Mouse (Mus musculus) forebrain, embryonic 15.5 days (tissue): ENCODE data around the gene Lrpprc. TPM values are rescaled to one million over a fixed set of nuclear protein-coding genes. Genes with fewer than 3 reads are reported as not detected.

Experiments
- ATAC-seq: fragments of 200-750 bp; cut with Nextera tagmentation; replicated peaks from 2 replicates; pipeline ENCODE4 v1.8.0; 2017; ENCODE audit warnings: mild to moderate bottlenecking, moderate TSS enrichment, moderate library complexity
- H3K27ac ChIP-seq: fragments of 300-500 bp; sonication (generic); replicated peaks from 2 replicates; pipeline ENCODE4 v1.5.1; 2015; ENCODE audit warnings: mild to moderate bottlenecking, inconsistent platforms
- H3K27me3 ChIP-seq: fragments of 300-500 bp; sonication (generic); 2 replicates; pipeline ENCODE4 v1.6.1; 2015; ENCODE audit warnings: inconsistent platforms
- H3K36me3 ChIP-seq: fragments of 300-500 bp; sonication (generic); 2 replicates; pipeline ENCODE4 v1.6.1; 2015; ENCODE audit warnings: mild to moderate bottlenecking, inconsistent platforms
- H3K4me1 ChIP-seq: fragments of 300-500 bp; sonication (generic); 2 replicates; pipeline ENCODE4 v1.6.1; 2015; ENCODE audit warnings: inconsistent platforms
- H3K4me2 ChIP-seq: fragments of 300-500 bp; sonication (generic); replicated peaks from 2 replicates; pipeline ENCODE4 v1.6.1; 2015; ENCODE audit warnings: mild to moderate bottlenecking, inconsistent platforms
- H3K4me3 ChIP-seq: fragments of 300-500 bp; sonication (generic); 2 replicates; pipeline ENCODE4 v1.5.1; 2015; ENCODE audit warnings: mild to moderate bottlenecking, inconsistent platforms
- H3K9ac ChIP-seq: fragments of 300-500 bp; sonication (generic); replicated peaks from 2 replicates; pipeline ENCODE4 v1.6.1; 2015; ENCODE audit warnings: mild to moderate bottlenecking, inconsistent platforms
- H3K9me3 ChIP-seq: fragments of 300-500 bp; sonication (generic); 2 replicates; pipeline ENCODE4 v1.6.1; 2016; ENCODE audit warnings: inconsistent platforms
- WGBS: fragments of 180-500 bp; shearing (Covaris S2); methylation state at CpG from one replicate; pipeline ENCODE4 v1.1.7; 2015; ENCODE audit warnings: mixed read lengths; 5-methylcytosine and 5-hydroxymethylcytosine counted together
- polyA plus RNA-seq: library from polyadenylated mRNA; unstranded; fragments of >200 nt; fragmentation: Nextera tagmentation; extraction: Ambion mirVana; gene quantifications from 2 replicates; pipeline ENCODE4 v1.2.1, GENCODE M21; 2015

Gene Lrpprc
- polyA plus RNA-seq, 1 experiment from 2014 or later: 44.4 TPM

DNA sequence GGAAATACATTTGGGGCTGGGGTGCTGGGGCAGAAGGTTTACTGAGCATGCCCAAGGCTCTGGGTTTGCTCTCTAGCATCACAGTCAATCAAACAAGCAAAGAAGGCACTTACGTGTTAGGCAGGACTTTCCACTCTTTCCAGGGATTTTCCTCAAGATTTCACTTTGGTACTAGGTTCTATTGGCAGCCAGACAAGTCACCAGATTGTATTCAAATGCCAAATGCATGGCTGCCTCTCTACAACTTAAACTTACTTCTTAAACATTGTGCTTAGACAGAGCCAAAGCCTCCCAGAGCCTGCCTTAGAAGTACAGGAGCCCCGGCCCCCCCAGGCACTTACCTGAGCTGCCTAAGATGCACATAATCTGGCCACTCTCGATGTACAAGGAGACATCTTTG is 108.9 kb downstream of the Lrpprc start:
- H3K4me3 ChIP-seq: no peak overlapping the region

DNA sequence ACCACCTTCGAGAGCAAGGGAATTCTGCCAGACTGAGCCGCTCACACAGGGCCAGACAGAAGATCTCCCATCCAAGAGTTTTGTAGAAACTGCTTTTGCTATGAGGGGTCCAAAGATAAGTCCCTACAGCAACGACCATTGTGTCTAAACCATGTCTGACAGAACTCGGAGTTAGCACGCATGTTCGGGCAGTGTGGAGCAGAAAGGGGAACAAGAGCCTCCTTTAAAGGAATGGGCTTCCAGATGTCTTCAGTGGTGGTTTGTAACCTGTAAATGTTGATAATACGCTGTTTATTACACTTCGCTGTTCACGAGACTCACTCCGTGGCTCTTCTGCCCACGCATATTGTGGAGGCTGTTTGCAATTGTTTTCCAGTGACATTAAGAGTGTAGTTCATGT is 113.0 kb downstream of the Lrpprc start:
- no peak overlapping the region for H3K4me3 ChIP-seq
- H3K4me2 ChIP-seq: no peak overlapping the region
- 92% methylated on average over 11 of the region's 11 CpGs for WGBS
- peaks cover 10% of the 10 kb centered on the region for H3K4me1 ChIP-seq
- no peaks in the 10 kb centered on the region for H3K36me3 ChIP-seq
- H3K9ac ChIP-seq: no peak overlapping the region
- no peak overlapping the region for H3K27ac ChIP-seq
- H3K27me3 ChIP-seq: peaks cover 17% of the 10 kb centered on the region
- no peak for ATAC-seq
- no peaks in the 10 kb centered on the region for H3K9me3 ChIP-seq

More for the DNA sequence above, 108.9 kb downstream of the Lrpprc start:
- no peak for ATAC-seq
- Histone ChIP-seq H3K36me3 (no peaks in the 10 kb centered on the region), H3K27ac (no peak overlapping the region), H3K4me2 (no peak overlapping the region), H3K4me1 (no peaks in the 10 kb centered on the region), H3K9me3 (no peaks in the 10 kb centered on the region), H3K9ac (no peak overlapping the region), H3K27me3 (no peaks in the 10 kb centered on the region)
- 66% methylated on average over 3 of the region's 3 CpGs for WGBS

DNA sequence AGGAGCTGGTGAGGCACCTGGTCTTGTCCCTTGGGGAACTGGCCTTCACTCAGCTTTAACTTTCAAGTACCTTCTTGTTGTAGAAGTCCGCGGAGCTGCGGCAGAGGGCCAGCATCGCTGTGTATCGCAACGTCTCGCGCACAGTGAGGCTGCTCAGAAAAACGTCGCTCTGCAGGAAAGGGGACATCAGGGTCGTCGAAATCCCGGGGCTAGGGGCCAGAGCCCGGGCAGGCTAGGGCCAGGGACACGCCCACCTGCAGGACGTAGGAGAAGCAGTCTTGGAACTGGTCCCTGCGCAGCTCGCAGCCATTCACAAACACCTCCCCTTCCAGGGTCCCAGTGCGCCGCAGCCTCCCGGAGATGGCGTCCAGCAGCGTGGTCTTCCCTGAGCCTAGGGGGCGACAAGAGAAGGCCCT is 114.6 kb downstream of the Lrpprc start, which contains the start of gene Abcg8:
Gene Abcg8 (plus strand): TSS at position 352 of the 416 bp plus-strand sequence.
- no peaks in the 10 kb centered on the region for H3K9me3 ChIP-seq
- H3K36me3 ChIP-seq: no peaks in the 10 kb centered on the region
- H3K9ac ChIP-seq: 0 out of 2 replicates have a peak within 1 kb of the TSS, but pooled peaks have one; percentile 11
- H3K4me1 ChIP-seq: peaks cover 10% of the 10 kb centered on the region
- peak; percentile 63; the same call in 1 of the 2 replicates for ATAC-seq
- H3K4me3 ChIP-seq: peak within 1 kb of the TSS; percentile 35
- H3K27me3 ChIP-seq: peaks cover 17% of the 10 kb centered on the region
- H3K27ac ChIP-seq: no peak within 1 kb of the TSS
- peak within 1 kb of the TSS; percentile 52 for H3K4me2 ChIP-seq
- WGBS: 4% methylated on average over 24 of the region's 24 CpGs

GRCm38 (mm10) chr17:84675204-84675603 is 115.4 kb downstream of the Lrpprc start:
- H3K4me2 ChIP-seq: no peak overlapping the region

DNA sequence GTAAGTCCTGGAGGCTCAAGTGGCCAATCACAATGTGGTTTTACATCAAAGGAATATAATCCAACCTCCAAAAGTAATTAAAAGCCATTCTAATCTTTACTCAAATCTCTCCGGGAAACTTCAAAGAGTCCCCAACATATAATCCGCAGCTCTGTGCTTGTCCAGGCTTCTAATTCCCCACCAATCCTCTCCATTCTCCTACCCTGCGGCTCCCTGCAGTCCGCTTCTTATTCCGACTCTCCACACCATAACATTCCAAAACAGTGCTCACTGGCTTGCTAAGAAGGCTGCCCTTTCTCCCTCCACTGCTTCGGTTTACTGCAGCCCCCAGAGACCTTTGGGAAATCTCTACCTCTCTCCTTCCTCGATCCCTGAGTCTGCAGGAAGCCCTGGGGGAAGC is 116.5 kb downstream of the Lrpprc start:
- H3K4me1 ChIP-seq: peaks cover 10% of the 10 kb centered on the region
- no peak overlapping the region for H3K9ac ChIP-seq
- no peak overlapping the region for H3K27ac ChIP-seq
- H3K27me3 ChIP-seq: peaks cover 17% of the 10 kb centered on the region
- H3K36me3 ChIP-seq: no peaks in the 10 kb centered on the region
- H3K4me3 ChIP-seq: no peak overlapping the region
- WGBS: 4% methylated on average over 7 of the region's 7 CpGs
- H3K4me2 ChIP-seq: no peak overlapping the region
- no peaks in the 10 kb centered on the region for H3K9me3 ChIP-seq
- no peak for ATAC-seq

More at GRCm38 (mm10) chr17:84675204-84675603, 115.4 kb downstream of the Lrpprc start:
- Histone ChIP-seq H3K27ac (no peak overlapping the region), H3K27me3 (peaks cover 17% of the 10 kb centered on the region), H3K36me3 (no peaks in the 10 kb centered on the region), H3K4me1 (peaks cover 10% of the 10 kb centered on the region), H3K9ac (no peak overlapping the region), H3K4me3 (no peak overlapping the region), H3K9me3 (no peaks in the 10 kb centered on the region)
- no peak for ATAC-seq
- WGBS: 60% methylated on average over 4 of the region's 4 CpGs

GRCm38 (mm10) chr17:84672376-84673369 is 117.9 kb downstream of the Lrpprc start:
- H3K27ac ChIP-seq: no peak overlapping the region
- WGBS: 75% methylated on average over 16 of the region's 16 CpGs
- ATAC-seq: no peak
- no peak overlapping the region for H3K9ac ChIP-seq
- H3K36me3 ChIP-seq: no peaks in the 10 kb centered on the region
- H3K27me3 ChIP-seq: peaks cover 17% of the 10 kb centered on the region
- H3K4me2 ChIP-seq: no peak overlapping the region
- H3K4me3 ChIP-seq: no peak overlapping the region
- no peaks in the 10 kb centered on the region for H3K9me3 ChIP-seq
- H3K4me1 ChIP-seq: peaks cover 10% of the 10 kb centered on the region

DNA sequence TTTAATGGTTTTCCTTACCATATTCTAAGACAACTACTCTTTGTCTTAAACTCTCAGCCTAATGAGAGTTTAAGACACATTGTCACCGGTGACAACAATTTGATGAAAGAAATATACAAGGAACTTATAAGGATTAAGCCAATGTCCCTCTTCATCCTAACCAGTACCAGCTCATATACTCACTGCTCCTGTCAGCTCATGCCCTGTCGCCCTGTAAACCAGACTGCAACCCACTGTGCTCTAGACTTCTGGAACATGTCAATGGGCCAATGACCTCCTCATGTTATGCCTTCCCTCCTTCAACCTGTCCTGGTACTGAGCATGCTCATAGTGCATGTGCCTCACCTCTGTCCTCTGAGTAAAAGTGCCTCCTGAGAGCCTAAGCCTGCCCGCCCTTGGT is 122.7 kb downstream of the Lrpprc start:
- no peaks in the 10 kb centered on the region for H3K27me3 ChIP-seq
- no peak overlapping the region for H3K27ac ChIP-seq
- H3K4me2 ChIP-seq: no peak overlapping the region
- 90% methylated on average over 3 of the region's 3 CpGs for WGBS
- no peaks in the 10 kb centered on the region for H3K4me1 ChIP-seq
- ATAC-seq: no peak
- H3K36me3 ChIP-seq: no peaks in the 10 kb centered on the region
- no peak overlapping the region for H3K4me3 ChIP-seq
- no peak overlapping the region for H3K9ac ChIP-seq
- H3K9me3 ChIP-seq: no peaks in the 10 kb centered on the region

- WGBS: 67% methylated on average over 9 of the region's 9 CpGs
These were observed 124.9 kb downstream of the Lrpprc start for GRCm38 (mm10) chr17:84665691-84666090.

GRCm38 (mm10) chr17:84665053-84665452 is 125.5 kb downstream of the Lrpprc start:
- H3K27ac ChIP-seq: no peak overlapping the region
- ATAC-seq: no peak
- H3K36me3 ChIP-seq: no peaks in the 10 kb centered on the region
- 68% methylated on average over 10 of the region's 10 CpGs for WGBS
- H3K4me2 ChIP-seq: no peak overlapping the region
- H3K9ac ChIP-seq: no peak overlapping the region
- H3K4me3 ChIP-seq: no peak overlapping the region
- H3K27me3 ChIP-seq: no peaks in the 10 kb centered on the region
- H3K4me1 ChIP-seq: no peaks in the 10 kb centered on the region
- no peaks in the 10 kb centered on the region for H3K9me3 ChIP-seq

More at GRCm38 (mm10) chr17:84665691-84666090, 124.9 kb downstream of the Lrpprc start:
- no peak for ATAC-seq
- Histone ChIP-seq H3K9me3 (no peaks in the 10 kb centered on the region), H3K4me2 (no peak overlapping the region), H3K27me3 (no peaks in the 10 kb centered on the region), H3K9ac (no peak overlapping the region), H3K4me1 (no peaks in the 10 kb centered on the region), H3K4me3 (no peak overlapping the region), H3K36me3 (no peaks in the 10 kb centered on the region), H3K27ac (no peak overlapping the region)

DNA sequence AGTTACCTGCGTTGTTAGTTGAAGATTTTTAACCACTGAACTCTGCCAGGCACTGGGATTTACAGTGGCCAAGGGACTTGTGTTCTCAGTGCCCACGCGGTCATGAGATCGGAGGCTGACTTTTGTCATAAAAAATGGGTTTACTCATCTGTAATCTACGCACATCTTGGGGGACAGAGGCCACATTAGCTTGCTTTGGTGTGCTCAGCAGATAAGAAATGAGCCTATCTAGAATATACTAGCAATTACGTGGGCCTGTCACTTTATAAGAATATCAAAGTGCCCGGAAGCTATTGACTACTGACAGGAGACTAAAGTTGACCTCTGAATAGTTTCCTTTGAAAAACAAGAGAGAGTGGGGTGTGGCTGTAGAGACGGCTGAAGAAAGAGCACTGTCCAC is 131.6 kb downstream of the Lrpprc start:
- H3K4me3 ChIP-seq: no peak overlapping the region
- H3K27me3 ChIP-seq: no peaks in the 10 kb centered on the region
- H3K27ac ChIP-seq: no peak overlapping the region
- H3K4me2 ChIP-seq: no peak overlapping the region
- H3K36me3 ChIP-seq: no peaks in the 10 kb centered on the region
- ATAC-seq: no peak
- H3K9me3 ChIP-seq: no peaks in the 10 kb centered on the region
- no peak overlapping the region for H3K9ac ChIP-seq
- WGBS: 79% methylated on average over 8 of the region's 8 CpGs
- peaks cover 3% of the 10 kb centered on the region; the same call in 1 of the 2 replicates for H3K4me1 ChIP-seq

DNA sequence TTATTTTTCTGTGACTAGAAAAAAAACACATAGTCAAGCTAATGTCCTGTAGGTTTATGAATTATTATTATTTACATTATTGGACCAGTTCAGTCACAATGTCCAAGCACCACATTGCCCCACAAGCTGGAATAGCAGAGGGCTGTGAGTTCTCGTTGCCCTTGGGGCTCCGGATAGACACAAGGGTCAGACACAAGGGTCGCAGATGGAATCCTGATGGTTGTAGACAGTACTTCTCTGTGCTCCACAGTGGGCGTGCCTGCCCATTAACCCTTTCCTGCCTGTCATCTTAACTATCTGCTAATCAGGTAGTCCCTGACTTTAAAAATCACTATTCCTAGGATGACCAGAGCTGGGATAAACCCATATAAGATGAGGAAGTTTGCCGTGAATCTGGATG is 132.4 kb downstream of the Lrpprc start:
- Histone ChIP-seq H3K27ac (no peak overlapping the region), H3K36me3 (no peaks in the 10 kb centered on the region), H3K4me1 (peaks cover 3% of the 10 kb centered on the region; the same call in 1 of the 2 replicates), H3K4me3 (no peak overlapping the region), H3K4me2 (no peak overlapping the region), H3K9ac (no peak overlapping the region), H3K27me3 (no peaks in the 10 kb centered on the region), H3K9me3 (no peaks in the 10 kb centered on the region)
- WGBS: 56% methylated on average over 5 of the region's 5 CpGs
- no peak for ATAC-seq

- no peaks in the 10 kb centered on the region for H3K9me3 ChIP-seq
- WGBS: 84% methylated on average over 7 of the region's 7 CpGs
- no peak for ATAC-seq
- H3K4me2 ChIP-seq: no peak overlapping the region
- H3K4me1 ChIP-seq: peaks cover 3% of the 10 kb centered on the region; the same call in 1 of the 2 replicates
- no peaks in the 10 kb centered on the region for H3K27me3 ChIP-seq
- no peaks in the 10 kb centered on the region for H3K36me3 ChIP-seq
- H3K27ac ChIP-seq: no peak overlapping the region; the same call in 1 of the 2 replicates
- no peak overlapping the region for H3K4me3 ChIP-seq
- no peak overlapping the region for H3K9ac ChIP-seq
These were observed 132.8 kb downstream of the Lrpprc start for GRCm38 (mm10) chr17:84657782-84658181.
